Mouse (Mus musculus) hindbrain, embryonic 14.5 days (tissue): ENCODE measurements at regions not wholly inside any gene's neighbourhood (a gene's known extent, or its start where the extent isn't known, plus 50 kb on each side); places are given as distances from the start of the nearest gene placed in this dataset. TPM values are rescaled to one million over a fixed set of nuclear protein-coding genes. Genes with fewer than 3 reads are reported as not detected.

ENCODE experiments used
- ATAC-seq: fragments of 200-750 bp; cut with Nextera tagmentation; 2 replicates; pipeline ENCODE4 v1.8.0; 2017; ENCODE audit warnings: moderate number of reproducible peaks, mild to moderate bottlenecking, moderate TSS enrichment, moderate library complexity; ENCODE audit not compliant: low FRiP score
- DNase-seq: peaks from one replicate; pipeline ENCODE4 v3.0.0-alpha.2; 2015; ENCODE audit warnings: low spot score
- H3K27ac ChIP-seq: fragments of 300-500 bp; sonication (generic); 2 replicates; pipeline ENCODE4 v1.5.1; 2014; ENCODE audit warnings: mild to moderate bottlenecking, moderate library complexity
- H3K27me3 ChIP-seq: fragments of 300-500 bp; sonication (generic); 2 replicates; pipeline ENCODE4 v1.6.1; 2014; ENCODE audit warnings: mild to moderate bottlenecking, low read length, mixed read lengths; ENCODE audit not compliant: control insufficient read depth, insufficient read depth
- H3K36me3 ChIP-seq: fragments of 300-500 bp; sonication (generic); replicated peaks from 2 replicates; pipeline ENCODE4 v1.6.1; 2014; ENCODE audit not compliant: control insufficient read depth, insufficient read depth
- H3K4me1 ChIP-seq: fragments of 300-500 bp; sonication (generic); replicated peaks from 2 replicates; pipeline ENCODE4 v1.6.1; 2014; ENCODE audit warnings: antibody characterized with exemption, low read length, mixed read lengths; ENCODE audit not compliant: control insufficient read depth, insufficient read depth
- H3K4me2 ChIP-seq: fragments of 300-500 bp; sonication (generic); replicated peaks from 2 replicates; pipeline ENCODE4 v1.6.1; 2014; ENCODE audit warnings: mild to moderate bottlenecking, moderate library complexity
- H3K4me3 ChIP-seq: fragments of 300-500 bp; sonication (generic); replicated peaks from 2 replicates; pipeline ENCODE4 v1.5.1; 2014; ENCODE audit warnings: mild to moderate bottlenecking, low read length
- H3K9ac ChIP-seq: fragments of 300-500 bp; sonication (generic); 2 replicates; pipeline ENCODE4 v1.6.1; 2014
- H3K9me3 ChIP-seq: fragments of 300-500 bp; sonication (generic); 2 replicates; pipeline ENCODE4 v1.6.1; 2016; ENCODE audit warnings: low read length; ENCODE audit not compliant: control insufficient read depth
- WGBS: fragments of 180-500 bp; shearing (Covaris S2); extraction: QIAGEN DNeasy Blood & Tissue Kit; methylation state at CpG from one replicate; pipeline ENCODE4 v1.1.7; 2014; 5-methylcytosine and 5-hydroxymethylcytosine counted together
- microRNA-seq: library from miRNA; unstranded; fragments of <30 nt; microRNA quantifications from one replicate; pipeline ENCODE4, GENCODE M21; 2016

GRCm38 (mm10) chr13:119363379-119363778, 65.0 kb upstream of the Paip1 start:
- H3K36me3 ChIP-seq = peaks cover 51% of the 10 kb centered on the region
- H3K27ac ChIP-seq = no peak overlapping the region
- H3K27me3 ChIP-seq = no peaks in the 10 kb centered on the region
- no peak overlapping the region for H3K4me3 ChIP-seq
- H3K9ac ChIP-seq = no peak overlapping the region
- DNase-seq (peak; percentile 81), ATAC-seq (no peak)
- H3K9me3 ChIP-seq = no peaks in the 10 kb centered on the region
- 63% methylated on average over 3 of the region's 3 CpGs for WGBS
- no peak overlapping the region for H3K4me2 ChIP-seq
- no peaks in the 10 kb centered on the region for H3K4me1 ChIP-seq

GRCm38 (mm10) chr13:119364160-119364559, 64.2 kb upstream of the Paip1 start:
- WGBS = 92% methylated on average over 5 of the region's 5 CpGs
- no peak overlapping the region for H3K27ac ChIP-seq
- H3K9me3 ChIP-seq = no peaks in the 10 kb centered on the region
- no peak overlapping the region for H3K4me2 ChIP-seq
- no peak overlapping the region for H3K9ac ChIP-seq
- peaks cover 58% of the 10 kb centered on the region for H3K36me3 ChIP-seq
- H3K4me3 ChIP-seq = no peak overlapping the region
- H3K27me3 ChIP-seq = no peaks in the 10 kb centered on the region
- DNase-seq (no peak), ATAC-seq (no peak)
- no peaks in the 10 kb centered on the region for H3K4me1 ChIP-seq

GRCm38 (mm10) chr13:119367544-119367943, 60.9 kb upstream of the Paip1 start:
- ATAC-seq (no peak), DNase-seq (no peak)
- Histone ChIP-seq H3K27ac (no peak overlapping the region), H3K4me1 (no peaks in the 10 kb centered on the region), H3K9me3 (no peaks in the 10 kb centered on the region), H3K4me2 (no peak overlapping the region), H3K27me3 (no peaks in the 10 kb centered on the region), H3K9ac (no peak overlapping the region), H3K36me3 (peaks cover 61% of the 10 kb centered on the region), H3K4me3 (no peak overlapping the region)
- 88% methylated on average over 5 of the region's 5 CpGs for WGBS

- H3K4me3 ChIP-seq = no peak overlapping the region
- no peak overlapping the region for H3K27ac ChIP-seq
- no peak overlapping the region for H3K4me2 ChIP-seq
- 48% methylated on average over 5 of the region's 5 CpGs for WGBS
- H3K9me3 ChIP-seq = no peaks in the 10 kb centered on the region
- ATAC-seq (peak; percentile 31; the same call in 1 of the 2 replicates), DNase-seq (peak; percentile 78)
- H3K4me1 ChIP-seq = no peaks in the 10 kb centered on the region
- no peak overlapping the region for H3K9ac ChIP-seq
- no peaks in the 10 kb centered on the region for H3K27me3 ChIP-seq
- peaks cover 43% of the 10 kb centered on the region for H3K36me3 ChIP-seq
Measured at GRCm38 (mm10) chr13:119378404-119379037, 49.9 kb upstream of the Paip1 start.

Small RNA genes in the stretch of these regions (microRNA-seq; reads per million reads assigned to microRNA genes)
- not detected for gene Gm44488
